Mouse (Mus musculus) Patski (cell line): ENCODE measurements around the gene Epb41l4b. TPM values are rescaled to one million over a fixed set of nuclear protein-coding genes. Genes with fewer than 3 reads are reported as not detected.

ENCODE experiments used
- ATAC-seq: fragments of 100-300 bp; one replicate; pipeline ENCODE4 v1.8.0; 2021
- CTCF ChIA-PET: fragments of 350-600 bp; sonication (Branson Sonifier 250); formaldehyde crosslinking; loops from one replicate; lab custom pipeline; 2022; ENCODE audit warnings: inconsistent platforms; lab: Charles Lee
- POLR2A ChIA-PET: fragments of 350-600 bp; sonication (Branson Sonifier 250); formaldehyde crosslinking; loops from one replicate; lab custom pipeline; 2022; ENCODE audit warnings: antibody characterized with exemption, inconsistent platforms; lab: Charles Lee
- DNase-seq: peaks from one replicate; pipeline ENCODE4 v3.0.0-alpha.2; 2011; ENCODE audit warnings: low read depth, low spot score
- H3K27me3 ChIP-seq: fragments of 371-371 bp; one replicate; pipeline ENCODE4 v1.5.1; 2021
- CTCF ChIP-seq: fragments of 100-300 bp; IDR thresholded peaks from one replicate; pipeline ENCODE4 v1.5.1; 2021
- in situ Hi-C: fragments of 300-500 bp; cut with MboI; formaldehyde crosslinking; loops from 3 replicates; pipeline ENCODE4 v1.11.1; 2018; ENCODE audit warnings: low pct_unique_long_range_greater_than_20kb, mixed read lengths
- polyA plus RNA-seq: library from polyadenylated mRNA; unstranded; gene quantifications from one replicate; pipeline ENCODE4 v1.2.3, GENCODE M21; 2021

Epb41l4b gene
- polyA plus RNA-seq, 1 experiment from 2014 or later: 0.22 TPM

DNA sequence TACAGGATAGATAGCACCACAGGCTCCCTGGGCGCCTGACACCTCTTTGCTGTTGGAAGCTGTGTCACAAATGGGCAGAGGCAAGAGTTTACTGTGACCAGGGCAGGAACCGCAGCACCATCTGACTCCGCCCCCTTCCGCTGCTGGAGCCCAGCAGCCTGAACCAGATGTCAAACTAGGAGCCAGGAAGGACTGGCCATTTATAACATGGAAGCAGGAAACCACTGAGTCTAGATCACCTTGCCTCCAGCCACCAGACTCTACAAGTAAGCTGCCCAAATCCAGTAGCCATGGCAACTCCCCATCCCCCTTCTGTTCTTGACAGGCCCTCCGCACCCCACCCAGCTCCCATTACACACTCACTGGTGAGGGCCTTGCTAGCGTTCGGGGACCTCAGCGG lies 102.8 kb downstream of the Epb41l4b start:
- in situ Hi-C loops: no loop called here
- no peaks in the 10 kb centered on the region for H3K27me3 ChIP-seq
- no peak for ATAC-seq
- no peak for TF ChIP-seq CTCF
- ChIA-PET POLR2A (no interaction called here), CTCF (no interaction called here)
- DNase-seq: no peak

DNA sequence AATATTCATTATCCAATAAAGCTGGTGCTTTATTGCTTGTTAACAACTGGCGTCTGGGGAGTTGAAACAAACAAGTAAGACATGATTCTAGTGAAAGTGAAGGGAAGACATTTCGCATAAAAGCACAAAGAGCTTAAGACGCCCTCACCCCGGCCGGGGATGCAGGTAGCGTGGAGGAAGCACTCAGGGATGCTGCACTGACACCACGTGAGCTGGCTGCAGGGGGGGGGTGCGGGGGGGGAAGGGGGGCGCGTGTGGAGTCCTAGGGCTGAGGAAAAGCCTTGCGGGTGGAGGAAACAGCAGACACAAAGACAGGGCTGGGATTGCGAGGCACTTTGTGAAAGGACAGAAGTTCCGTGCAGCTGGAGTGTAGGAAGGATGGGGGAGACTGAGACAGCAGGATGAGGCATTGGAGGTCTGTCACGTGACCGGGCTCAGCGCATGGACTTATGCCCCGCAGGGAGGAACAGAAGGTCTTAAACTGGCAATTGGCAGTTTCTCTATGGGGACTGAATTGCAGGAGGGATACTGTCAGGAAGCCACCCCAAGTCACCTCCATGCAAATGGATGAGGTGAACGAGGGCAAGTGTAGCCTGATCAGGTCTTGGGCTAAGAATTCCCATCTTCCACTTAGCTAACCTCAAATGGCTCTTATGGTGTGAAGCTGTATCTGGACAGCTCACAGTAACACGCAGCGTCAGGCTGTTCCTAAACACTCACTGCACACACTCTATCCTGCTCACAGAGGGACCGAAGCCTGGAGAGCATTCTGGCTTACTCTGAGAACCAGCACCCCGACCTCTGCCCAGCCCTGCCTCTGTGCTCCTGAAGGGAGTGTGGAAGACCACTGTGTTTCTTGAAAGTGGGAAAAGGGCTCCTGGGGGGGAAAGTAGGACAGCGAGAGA lies 103.9 kb downstream of the Epb41l4b start:
- POLR2A ChIA-PET: no interaction called here
- no peak for DNase-seq
- H3K27me3 ChIP-seq: no peaks in the 10 kb centered on the region
- ATAC-seq: no peak
- CTCF ChIA-PET: no interaction called here
- in situ Hi-C loops: no loop called here
- TF ChIP-seq CTCF: no peak

DNA sequence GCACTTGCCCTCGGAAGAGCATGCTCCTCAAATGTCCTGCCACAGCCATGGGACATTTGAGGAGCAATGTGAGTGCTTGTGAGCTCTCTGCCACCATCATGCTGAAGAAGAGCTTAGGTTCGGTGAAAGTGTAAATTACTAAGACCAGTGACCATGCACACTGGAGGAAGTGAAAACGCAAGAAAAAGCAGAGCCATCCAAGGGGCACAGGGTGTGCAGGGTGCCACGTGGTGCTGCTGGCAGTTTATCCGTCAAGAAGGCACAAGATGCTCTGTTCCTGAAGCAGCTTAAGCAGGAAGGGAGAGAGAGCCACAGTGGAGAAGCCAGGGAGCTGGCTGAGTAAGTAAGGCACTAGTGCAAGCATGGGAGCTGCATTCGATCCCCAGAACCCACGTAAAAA lies 105.7 kb downstream of the Epb41l4b start:
- no peak for ATAC-seq
- TF ChIP-seq CTCF: no peak
- in situ Hi-C loops: no loop called here
- ChIA-PET POLR2A (no interaction called here), CTCF (no interaction called here)
- H3K27me3 ChIP-seq: no peaks in the 10 kb centered on the region
- DNase-seq: no peak

DNA sequence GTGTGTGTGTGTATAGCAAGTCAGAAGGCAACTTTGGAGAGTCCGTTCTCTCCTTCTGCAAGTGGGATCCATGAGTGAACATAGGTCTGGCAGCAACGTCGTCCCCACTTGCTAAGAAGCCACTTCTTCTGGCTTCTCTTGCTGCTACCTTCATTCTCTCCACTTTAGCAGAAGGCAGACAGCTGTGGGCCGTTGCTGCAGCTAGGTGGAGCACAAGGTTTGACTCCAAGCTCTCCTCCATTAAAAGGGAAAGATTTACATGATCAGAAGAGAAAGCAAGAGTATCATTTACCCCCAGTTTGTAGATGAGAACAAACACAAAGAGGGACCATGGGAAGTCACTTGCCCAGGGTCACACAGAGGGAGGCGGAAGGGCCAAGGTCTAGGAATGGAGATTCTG lies 109.1 kb downstream of the Epb41l4b start:
- POLR2A ChIA-PET: no interaction called here
- no peaks in the 10 kb centered on the region for H3K27me3 ChIP-seq
- ATAC-seq (no peak), DNase-seq (no peak)
- in situ Hi-C loops: no loop called here
- TF ChIP-seq CTCF: no peak
- CTCF ChIA-PET: no interaction called here

DNA sequence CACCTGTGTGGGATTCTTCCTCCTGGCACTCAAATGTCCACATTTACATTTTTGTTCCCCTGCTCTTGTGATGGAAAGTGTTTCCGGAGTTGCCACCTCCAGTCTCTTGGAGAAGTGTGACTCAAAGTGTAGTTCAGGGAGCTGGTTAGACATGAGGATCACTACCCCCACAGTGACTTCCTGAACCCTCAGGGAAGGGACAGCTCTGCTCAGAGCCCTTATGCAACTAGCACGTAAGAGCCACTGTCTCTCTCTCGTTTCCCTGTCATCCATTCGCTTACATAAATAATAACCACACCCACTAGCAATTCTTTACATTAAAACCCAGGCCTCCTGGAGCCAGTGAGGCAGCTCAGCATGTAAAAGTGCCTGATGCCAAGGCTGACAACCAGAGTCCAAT lies 111.8 kb downstream of the Epb41l4b start:
- TF ChIP-seq CTCF: no peak
- H3K27me3 ChIP-seq: peaks cover 4% of the 10 kb centered on the region
- in situ Hi-C loops: no loop called here
- ATAC-seq (no peak), DNase-seq (no peak)
- ChIA-PET POLR2A (no interaction called here), CTCF (no interaction called here)

DNA sequence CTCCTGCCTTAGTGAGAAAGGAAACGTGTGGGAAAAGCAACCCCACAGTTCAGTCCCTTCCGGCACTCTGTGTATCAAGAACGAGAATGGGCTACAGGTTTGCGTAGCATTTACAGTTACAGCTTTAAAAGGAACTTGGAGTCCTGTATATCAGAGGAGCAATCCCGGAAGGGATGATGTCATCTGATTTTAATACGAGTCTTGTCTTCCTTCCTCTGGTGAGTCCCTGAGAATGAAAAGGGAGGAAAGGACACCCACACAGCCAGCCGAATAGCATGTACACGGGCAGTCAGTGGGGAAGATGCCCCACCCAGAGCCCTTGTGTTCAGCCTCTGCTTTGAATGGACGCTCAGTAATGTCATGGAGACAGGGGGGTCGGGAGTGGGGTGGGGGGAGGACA lies 115.3 kb downstream of the Epb41l4b start:
- peaks cover 4% of the 10 kb centered on the region for H3K27me3 ChIP-seq
- no peak for DNase-seq
- in situ Hi-C loops: no loop called here
- CTCF ChIA-PET: no interaction called here
- no peak for TF ChIP-seq CTCF
- POLR2A ChIA-PET: no interaction called here
- no peak for ATAC-seq

DNA sequence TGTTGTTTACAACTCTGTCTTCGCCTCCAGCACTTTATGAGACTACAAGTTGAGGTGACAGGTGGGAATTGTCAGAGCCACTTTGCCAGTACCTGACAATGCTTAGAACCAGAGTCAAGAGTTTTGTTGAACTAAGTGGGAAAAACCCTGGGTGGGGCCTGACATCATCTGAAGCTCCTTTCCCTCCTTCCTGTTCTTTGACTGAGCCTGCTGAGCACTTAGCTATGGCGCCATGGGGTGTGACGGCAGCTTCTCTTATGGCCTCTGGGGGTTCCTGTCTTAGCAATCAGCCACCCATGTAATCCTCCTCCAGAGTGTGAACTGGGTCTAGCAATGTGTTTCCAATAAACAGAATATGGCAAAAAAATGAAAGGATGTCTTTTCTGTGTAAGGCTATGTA lies 119.7 kb downstream of the Epb41l4b start:
- no peak for ATAC-seq

DNA sequence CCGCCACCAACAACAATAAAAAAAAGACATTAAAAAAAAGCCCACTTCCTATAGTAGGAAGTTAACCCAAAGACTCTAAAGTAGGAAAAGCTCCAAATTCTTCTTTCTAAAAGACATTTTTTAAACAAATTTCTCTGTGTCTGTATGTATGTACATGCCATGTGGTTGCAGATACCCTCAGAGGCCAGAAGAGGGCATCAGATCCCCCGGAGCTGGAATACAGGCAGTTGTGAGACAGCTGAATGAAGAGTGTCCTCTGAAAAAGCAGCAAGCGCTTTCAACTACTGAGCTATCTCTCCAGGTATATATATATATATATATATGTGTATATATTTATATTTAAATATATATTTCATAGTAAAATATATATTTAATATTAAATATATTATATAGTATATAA lies 121.9 kb downstream of the Epb41l4b start:
- DNase-seq: no peak
- H3K27me3 ChIP-seq: peaks cover 9% of the 10 kb centered on the region
- ChIA-PET CTCF (no interaction called here), POLR2A (no interaction called here)
- in situ Hi-C loops: no loop called here
- TF ChIP-seq CTCF: peak; percentile 35
- ATAC-seq: no peak

More for the DNA sequence above, 119.7 kb downstream of the Epb41l4b start:
- H3K27me3 ChIP-seq: peaks cover 7% of the 10 kb centered on the region
- DNase-seq: no peak
- no peak for TF ChIP-seq CTCF
- ChIA-PET CTCF (interaction anchor here (0.7 kb wide), 1 partner anchor 19 kb away, joined by 3 read pairs; no protein-coding TSS in a partner anchor), POLR2A (no interaction called here)
- in situ Hi-C loops: no loop called here

DNA sequence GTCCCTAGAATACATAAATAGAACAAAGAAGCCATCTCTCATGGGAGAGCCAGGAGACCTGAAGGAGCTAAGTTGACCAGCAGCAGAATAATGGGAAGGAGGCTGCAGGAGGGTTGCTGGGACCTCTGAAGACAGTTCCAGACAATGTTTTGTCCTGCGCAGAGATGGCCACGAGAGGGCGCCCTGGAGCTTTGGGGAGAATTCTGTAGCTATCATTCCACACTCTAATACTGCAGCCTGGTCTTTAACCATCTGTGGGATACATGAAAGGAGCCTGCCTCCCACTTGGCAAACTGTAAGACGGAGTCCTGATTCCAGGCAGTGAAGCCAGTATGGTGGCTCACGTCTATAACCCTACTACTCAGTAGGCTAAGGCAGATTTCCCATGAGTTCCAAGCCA lies 126.0 kb downstream of the Epb41l4b start:
- in situ Hi-C loops: loop anchor here (5.0 kb wide), 1 partner anchor 130 kb away; no protein-coding TSS in a partner anchor
- no peak for ATAC-seq
- ChIA-PET POLR2A (no interaction called here), CTCF (no interaction called here)
- no peak for DNase-seq
- H3K27me3 ChIP-seq: peaks cover 9% of the 10 kb centered on the region
- peak; percentile 77 for TF ChIP-seq CTCF

DNA sequence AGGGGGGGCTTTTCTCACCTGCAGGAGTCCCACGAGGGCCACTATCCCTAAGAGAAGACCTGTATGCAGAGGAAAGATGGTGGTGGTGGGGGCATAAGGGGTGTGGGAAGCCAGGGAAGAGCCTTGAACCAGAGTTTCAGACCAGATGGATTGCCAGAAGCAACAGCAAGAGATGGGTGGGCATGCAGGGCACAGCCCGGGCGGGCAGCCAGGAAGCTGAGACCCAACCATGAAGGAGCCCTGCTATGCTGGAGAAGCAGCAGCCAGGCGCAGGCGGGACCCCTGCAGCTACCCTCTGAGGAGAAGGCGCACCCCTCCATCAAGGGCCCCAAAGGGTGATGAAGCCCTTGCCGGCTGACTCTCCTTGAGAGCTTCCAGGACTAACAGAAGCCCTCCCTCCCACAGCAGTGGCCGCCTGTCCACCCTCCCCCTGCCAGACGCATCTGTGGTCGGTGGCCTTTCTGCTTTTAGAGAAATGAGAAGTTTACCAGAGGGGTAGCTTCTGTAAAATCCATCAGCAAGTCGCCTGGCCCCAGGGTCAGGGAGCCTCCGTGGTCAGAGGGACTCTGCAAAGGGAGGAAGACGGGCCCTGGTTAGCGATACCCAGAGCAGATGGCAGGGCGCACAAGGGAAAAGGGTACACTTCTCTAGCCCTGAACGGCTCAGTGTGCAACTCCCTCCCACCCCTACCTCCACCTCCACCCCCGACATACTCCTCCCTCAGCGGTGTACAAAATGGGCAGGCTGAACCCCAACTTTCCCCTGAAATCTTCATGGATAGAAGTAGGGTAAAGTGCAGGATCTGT lies 126.7 kb downstream of the Epb41l4b start:
- TF ChIP-seq CTCF: no peak
- ChIA-PET POLR2A (no interaction called here), CTCF (no interaction called here)
- peaks cover 9% of the 10 kb centered on the region for H3K27me3 ChIP-seq
- in situ Hi-C loops: loop anchor here (5.0 kb wide), 1 partner anchor 131 kb away; no protein-coding TSS in a partner anchor
- no peak for ATAC-seq
- no peak for DNase-seq

DNA sequence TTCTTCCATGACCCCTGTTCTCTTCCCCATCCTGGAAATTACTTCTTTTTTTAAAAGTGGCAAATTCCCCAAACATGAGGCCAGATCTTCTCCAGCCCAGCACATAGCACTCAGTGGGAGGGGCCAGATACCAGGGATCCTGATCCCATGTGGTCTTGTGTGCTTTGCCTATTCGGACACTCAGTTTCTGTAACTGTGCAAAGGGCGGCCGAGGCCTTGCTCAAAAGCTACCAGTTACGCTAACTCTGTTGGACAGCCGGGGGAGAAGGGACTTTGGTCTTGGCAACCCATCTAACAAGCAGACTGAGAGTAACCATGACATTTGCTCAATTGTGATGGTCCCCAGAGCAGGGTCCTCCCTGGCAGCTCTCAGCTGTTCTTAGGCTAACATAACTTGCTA lies 128.2 kb downstream of the Epb41l4b start:
- TF ChIP-seq CTCF: no peak
- peaks cover 9% of the 10 kb centered on the region for H3K27me3 ChIP-seq
- CTCF ChIA-PET: no interaction called here
- POLR2A ChIA-PET: no interaction called here
- no peak for ATAC-seq
- DNase-seq: no peak
- in situ Hi-C loops: loop anchor here (5.0 kb wide), 1 partner anchor 132 kb away; no protein-coding TSS in a partner anchor
